Mouse (Mus musculus) T-helper 17 cell (primary cell): ENCODE data around the gene Ncapd3.

Experiments
- in situ Hi-C, 2 experiments: fragments of 300-600 bp; cut with MboI, MseI; formaldehyde crosslinking; loops; 1 replicate in 1 of 2; 2 replicates in 1 of 2; pipeline ENCODE4 v1.15.1; 2025; ENCODE audit warnings: high pct_unique_total_duplicates in 2 of 2

Gene Ncapd3

GRCm38 (mm10) chr9:27030763-27031100 lies 757 bp downstream of the Ncapd3 start:
- in situ Hi-C loops = loop anchor here (25.0 kb wide), 2 partner anchors 1543 to 1743 kb away; partner anchors contain the start of gene Eepd1 (in 1 of the 2)

GRCm38 (mm10) chr9:27043892-27044291 lies 13.9 kb downstream of the Ncapd3 start:
- in situ Hi-C loops = loop anchor here (25.0 kb wide), 2 partner anchors 1557 to 1757 kb away; partner anchors contain the start of gene Eepd1 (in 1 of the 2)

GRCm38 (mm10) chr9:27049492-27049891 lies 19.5 kb downstream of the Ncapd3 start:
- in situ Hi-C loops = loop anchor here (25.0 kb wide), 2 partner anchors 1562 to 1762 kb away; partner anchors contain the start of gene Eepd1 (in 1 of the 2)

DNA sequence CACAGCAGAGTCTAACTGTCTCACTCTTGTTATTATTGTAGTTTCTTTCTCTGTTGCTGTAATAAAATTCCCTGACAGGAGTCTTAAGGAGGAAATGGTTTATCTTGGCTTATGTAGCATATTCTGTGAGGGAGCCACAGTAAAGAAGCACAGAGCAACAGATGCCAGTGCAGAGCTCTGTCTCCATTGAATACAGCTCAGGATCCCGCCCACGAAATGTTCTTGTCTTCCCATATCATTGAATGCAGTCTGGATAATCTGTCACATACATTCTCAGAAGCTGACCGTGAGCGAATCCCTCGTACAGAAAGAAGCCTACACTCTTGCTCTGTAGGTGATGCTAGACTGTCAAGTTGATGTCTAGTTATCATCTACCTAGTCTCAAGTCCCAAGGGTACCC lies 28.4 kb downstream of the Ncapd3 start:
- in situ Hi-C loops = no loop called here

GRCm38 (mm10) chr9:27070895-27071294 lies 40.9 kb downstream of the Ncapd3 start:
- in situ Hi-C loops = no loop called here

DNA sequence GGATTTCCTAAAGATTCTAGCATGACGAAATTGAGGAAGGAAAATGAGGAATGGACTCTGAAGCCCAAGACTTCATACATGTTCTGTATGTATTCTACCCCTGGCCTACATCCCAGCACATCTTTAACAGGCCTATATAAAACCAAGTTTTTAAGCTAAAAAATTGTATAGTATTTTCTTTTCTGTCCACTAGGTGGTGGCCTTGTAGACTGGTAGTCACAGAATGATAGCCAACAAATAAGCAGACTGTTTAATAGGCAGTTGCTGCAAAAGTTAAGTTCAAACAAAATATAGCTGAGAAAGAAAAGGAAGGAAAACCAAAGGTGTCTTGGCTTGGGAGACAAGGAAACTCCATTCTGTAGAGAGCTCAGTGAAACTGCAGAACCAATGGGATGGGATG lies 44.7 kb downstream of the Ncapd3 start:
- in situ Hi-C loops = no loop called here

DNA sequence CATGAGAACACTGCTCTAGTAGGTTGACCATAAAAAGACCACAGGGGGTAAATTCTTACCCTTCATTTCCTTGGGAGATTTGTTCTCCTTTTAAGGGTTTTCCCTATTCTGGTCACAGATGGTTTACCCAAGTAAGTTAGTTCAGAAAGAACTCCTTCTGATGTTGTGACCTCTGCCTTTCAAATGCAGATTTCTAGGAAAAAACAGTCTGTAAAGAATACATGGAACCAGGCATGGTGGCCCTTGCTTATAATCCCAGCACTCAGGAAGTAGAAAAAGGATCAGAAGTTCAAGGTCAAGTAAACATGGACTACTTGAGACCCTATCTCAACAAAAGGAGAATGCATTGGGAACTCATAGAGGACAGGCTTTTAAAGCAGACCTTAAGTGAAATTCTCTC lies 45.8 kb downstream of the Ncapd3 start:
- in situ Hi-C loops = no loop called here

DNA sequence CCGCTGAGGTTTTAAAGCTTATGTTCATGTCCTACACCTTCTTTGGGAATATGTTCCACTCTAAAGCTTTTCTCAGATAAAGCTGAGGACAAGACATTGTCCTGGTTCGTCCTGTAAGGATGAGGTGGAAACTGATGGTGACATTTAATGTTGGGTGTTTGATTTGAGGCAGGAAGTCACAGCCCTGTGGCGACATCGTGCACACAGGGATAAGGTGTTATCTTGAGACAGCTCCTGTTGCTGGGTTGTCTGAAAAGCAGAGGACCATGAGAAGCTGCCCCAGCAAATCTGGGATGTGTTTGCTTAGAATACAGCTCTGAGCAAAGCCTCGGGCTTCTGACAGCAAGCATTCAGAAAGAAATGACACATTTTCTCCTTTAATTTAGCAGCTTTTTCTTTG lies 56.3 kb downstream of the Ncapd3 start:
- in situ Hi-C loops = no loop called here

GRCm38 (mm10) chr9:27087402-27087801 lies 57.4 kb downstream of the Ncapd3 start:
- in situ Hi-C loops = no loop called here

- in situ Hi-C loops = no loop called here
These were observed 60.2 kb downstream of the Ncapd3 start for GRCm38 (mm10) chr9:27090134-27090533.

- in situ Hi-C loops = no loop called here
These were observed 61.1 kb downstream of the Ncapd3 start for GRCm38 (mm10) chr9:27090801-27091775.

DNA sequence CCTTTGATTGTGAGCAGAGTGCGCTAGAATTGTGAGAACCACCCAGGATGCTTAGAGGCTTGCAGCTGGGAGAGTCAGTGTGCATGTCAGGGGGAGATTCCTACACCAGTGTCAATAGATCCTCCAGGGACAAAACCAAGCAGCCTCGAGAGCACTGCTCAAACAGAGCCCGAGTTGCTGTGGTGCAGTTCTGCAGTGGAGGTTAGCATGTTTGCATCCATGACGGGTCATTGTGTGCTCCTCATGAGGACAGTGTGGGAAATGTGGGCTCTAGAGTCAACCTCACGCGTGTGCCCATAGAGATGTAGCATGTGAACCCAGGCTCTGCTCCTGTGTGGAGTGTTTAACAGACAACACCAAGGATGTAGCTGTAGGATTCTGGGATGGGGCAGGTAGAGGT lies 62.9 kb downstream of the Ncapd3 start:
- in situ Hi-C loops = no loop called here

- in situ Hi-C loops = no loop called here
These were observed 68.1 kb downstream of the Ncapd3 start for GRCm38 (mm10) chr9:27098092-27098491.

- in situ Hi-C loops = no loop called here
These were observed 68.6 kb downstream of the Ncapd3 start for GRCm38 (mm10) chr9:27098557-27098956.

DNA sequence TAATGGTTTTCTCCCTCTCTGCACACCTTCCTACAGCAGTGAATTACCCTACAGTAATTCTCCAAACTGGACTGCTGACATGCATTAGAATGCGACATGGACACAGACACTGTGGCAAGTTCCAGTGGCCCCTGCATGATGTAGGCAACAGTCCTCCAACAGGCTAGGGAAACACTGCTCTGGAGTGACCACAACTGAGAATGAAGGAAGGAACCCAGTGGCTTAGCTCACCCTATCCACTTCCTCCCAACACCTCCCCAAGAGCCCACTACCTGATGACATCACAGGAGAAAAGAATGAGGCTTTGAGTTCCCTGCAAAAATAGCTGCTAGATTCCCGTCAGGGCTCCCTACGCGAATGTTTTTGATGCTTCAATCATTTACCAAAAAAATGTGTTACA lies 69.5 kb downstream of the Ncapd3 start:
- in situ Hi-C loops = no loop called here

DNA sequence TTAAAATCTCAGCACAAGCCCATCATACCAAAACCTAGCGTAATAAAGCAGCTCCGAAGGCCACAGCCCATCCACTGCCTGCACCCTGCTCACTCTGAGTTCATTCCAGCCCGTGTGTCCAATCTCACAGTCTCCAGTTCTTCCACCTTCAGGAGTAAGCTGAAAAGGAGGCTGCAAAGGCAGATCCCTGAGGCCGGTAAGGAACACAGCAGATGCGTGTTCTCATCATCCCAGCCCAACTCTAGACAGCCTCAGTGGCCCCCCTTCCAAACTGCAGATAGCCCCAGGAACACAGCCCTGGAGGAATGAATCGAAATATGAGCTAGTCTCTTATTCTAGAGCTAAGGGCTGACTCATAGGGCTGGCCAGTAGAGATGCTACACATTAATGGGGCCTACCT lies 71.5 kb downstream of the Ncapd3 start:
- in situ Hi-C loops = loop anchor here in 1 of 2 experiments (10.0 kb wide), 1 partner anchor 1557 kb away; no protein-coding TSS in a partner anchor

GRCm38 (mm10) chr9:27106081-27106480 lies 76.1 kb downstream of the Ncapd3 start:
- in situ Hi-C loops = loop anchor here in 1 of 2 experiments (10.0 kb wide), 1 partner anchor 1561 kb away; no protein-coding TSS in a partner anchor

- in situ Hi-C loops = loop anchor here in 1 of 2 experiments (10.0 kb wide), 1 partner anchor 1564 kb away; no protein-coding TSS in a partner anchor
These were observed 78.5 kb downstream of the Ncapd3 start for GRCm38 (mm10) chr9:27108451-27108850.

GRCm38 (mm10) chr9:27109533-27110514 lies 79.8 kb downstream of the Ncapd3 start:
- in situ Hi-C loops = loop anchor here in 1 of 2 experiments (10.0 kb wide), 1 partner anchor 1565 kb away; no protein-coding TSS in a partner anchor

- in situ Hi-C loops = no loop called here
These were observed 80.7 kb downstream of the Ncapd3 start for GRCm38 (mm10) chr9:27110681-27111080.

GRCm38 (mm10) chr9:27111756-27112155 lies 81.8 kb downstream of the Ncapd3 start:
- in situ Hi-C loops = no loop called here
